Mouse (Mus musculus) kidney, embryonic 15.5 days (tissue): ENCODE results near the gene Eif5a. TPM values are rescaled to one million over a fixed set of nuclear protein-coding genes. Genes with fewer than 3 reads are reported as not detected.

ENCODE experiments used
- ATAC-seq: fragments of 200-750 bp; cut with Nextera tagmentation; replicated peaks from 2 replicates; pipeline ENCODE4 v1.8.0; 2017; ENCODE audit warnings: moderate TSS enrichment; ENCODE audit not compliant: low FRiP score
- H3K27ac ChIP-seq: fragments of 300-500 bp; sonication (generic); 2 replicates; pipeline ENCODE4 v1.5.1; 2015; ENCODE audit warnings: mild to moderate bottlenecking, inconsistent platforms
- H3K27me3 ChIP-seq: fragments of 300-500 bp; sonication (generic); 2 replicates; pipeline ENCODE4 v1.6.1; 2015; ENCODE audit warnings: inconsistent platforms
- H3K36me3 ChIP-seq: fragments of 300-500 bp; sonication (generic); 2 replicates; pipeline ENCODE4 v1.6.1; 2015; ENCODE audit warnings: inconsistent platforms
- H3K4me1 ChIP-seq: fragments of 300-500 bp; sonication (generic); 2 replicates; pipeline ENCODE4 v1.6.1; 2015; ENCODE audit warnings: inconsistent platforms
- H3K4me2 ChIP-seq: fragments of 300-500 bp; sonication (generic); 2 replicates; pipeline ENCODE4 v1.6.1; 2015; ENCODE audit warnings: moderate library complexity, mild to moderate bottlenecking, inconsistent platforms
- H3K4me3 ChIP-seq: fragments of 300-500 bp; sonication (generic); replicated peaks from 2 replicates; pipeline ENCODE4 v1.5.1; 2015; ENCODE audit warnings: mild to moderate bottlenecking, inconsistent platforms
- H3K9ac ChIP-seq: fragments of 300-500 bp; sonication (generic); 2 replicates; pipeline ENCODE4 v1.6.1; 2015; ENCODE audit warnings: mild to moderate bottlenecking, inconsistent platforms
- H3K9me3 ChIP-seq: fragments of 300-500 bp; sonication (generic); replicated peaks from 2 replicates; pipeline ENCODE4 v1.6.1; 2016; ENCODE audit warnings: inconsistent platforms
- WGBS: fragments of 180-500 bp; shearing (Covaris S2); methylation state at CpG from one replicate; pipeline ENCODE4 v1.1.7; 2015; ENCODE audit warnings: mixed read lengths; 5-methylcytosine and 5-hydroxymethylcytosine counted together
- polyA plus RNA-seq: library from polyadenylated mRNA; unstranded; fragments of >200 nt; fragmentation: Nextera tagmentation; extraction: Ambion mirVana; gene quantifications from 2 replicates; pipeline ENCODE4 v1.2.1, GENCODE M21; 2015

The Eif5a gene
- polyA plus RNA-seq, 1 experiment from 2014 or later: 1,795 TPM

DNA sequence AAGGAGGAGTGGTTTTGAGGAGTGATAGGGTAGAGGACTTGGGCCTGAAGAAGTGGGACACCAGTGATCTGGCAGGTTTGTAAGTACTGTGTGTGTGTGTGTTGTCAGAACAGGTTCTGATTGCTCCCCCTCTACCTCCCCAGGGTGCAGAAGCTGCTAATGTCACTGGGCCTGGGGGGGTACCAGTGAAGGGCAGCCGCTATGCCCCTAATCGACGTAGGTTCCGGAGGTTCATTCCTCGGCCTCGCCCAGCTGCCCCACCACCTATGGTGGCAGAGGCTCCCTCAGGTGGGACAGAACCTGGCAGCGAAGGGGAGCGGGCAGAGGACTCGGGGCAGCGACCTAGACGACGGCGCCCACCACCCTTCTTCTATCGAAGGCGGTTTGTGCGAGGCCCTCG lies 18.0 kb upstream of the Eif5a start:
- H3K4me2 ChIP-seq: no peak overlapping the region
- H3K27me3 ChIP-seq: peaks cover 33% of the 10 kb centered on the region
- peaks cover 27% of the 10 kb centered on the region for H3K36me3 ChIP-seq
- 94% methylated on average over 17 of the region's 17 CpGs for WGBS
- no peaks in the 10 kb centered on the region for H3K9me3 ChIP-seq
- H3K9ac ChIP-seq: no peak overlapping the region
- no peak overlapping the region for H3K4me3 ChIP-seq
- no peak overlapping the region for H3K27ac ChIP-seq
- ATAC-seq: no peak
- H3K4me1 ChIP-seq: peaks cover 45% of the 10 kb centered on the region

DNA sequence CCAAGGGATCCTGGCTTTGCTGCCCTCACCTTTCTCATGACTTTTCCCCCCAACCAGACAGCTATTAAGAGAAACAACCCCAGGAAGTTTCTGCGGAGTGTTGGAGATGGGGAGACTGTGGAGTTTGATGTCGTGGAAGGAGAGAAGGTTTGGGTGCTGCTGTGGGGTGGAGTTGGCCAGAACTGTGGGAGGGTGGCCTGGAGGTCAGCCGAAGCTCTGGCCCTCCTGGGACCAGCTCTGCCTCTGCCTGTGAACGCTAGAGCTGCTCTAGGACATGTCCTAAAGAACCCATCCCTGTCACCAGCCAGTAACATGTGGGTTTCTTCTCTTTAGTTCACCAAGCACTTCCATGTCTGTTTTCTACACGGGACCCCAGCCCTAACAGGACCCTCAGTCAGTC lies 17.4 kb upstream of the Eif5a start:
- peaks cover 34% of the 10 kb centered on the region for H3K27me3 ChIP-seq
- no peak for ATAC-seq
- no peak overlapping the region for H3K27ac ChIP-seq
- 54% methylated on average over 5 of the region's 5 CpGs for WGBS
- no peak overlapping the region for H3K9ac ChIP-seq
- H3K4me3 ChIP-seq: no peak overlapping the region
- no peak overlapping the region for H3K4me2 ChIP-seq
- H3K4me1 ChIP-seq: peaks cover 51% of the 10 kb centered on the region
- H3K9me3 ChIP-seq: no peaks in the 10 kb centered on the region
- H3K36me3 ChIP-seq: peaks cover 22% of the 10 kb centered on the region

DNA sequence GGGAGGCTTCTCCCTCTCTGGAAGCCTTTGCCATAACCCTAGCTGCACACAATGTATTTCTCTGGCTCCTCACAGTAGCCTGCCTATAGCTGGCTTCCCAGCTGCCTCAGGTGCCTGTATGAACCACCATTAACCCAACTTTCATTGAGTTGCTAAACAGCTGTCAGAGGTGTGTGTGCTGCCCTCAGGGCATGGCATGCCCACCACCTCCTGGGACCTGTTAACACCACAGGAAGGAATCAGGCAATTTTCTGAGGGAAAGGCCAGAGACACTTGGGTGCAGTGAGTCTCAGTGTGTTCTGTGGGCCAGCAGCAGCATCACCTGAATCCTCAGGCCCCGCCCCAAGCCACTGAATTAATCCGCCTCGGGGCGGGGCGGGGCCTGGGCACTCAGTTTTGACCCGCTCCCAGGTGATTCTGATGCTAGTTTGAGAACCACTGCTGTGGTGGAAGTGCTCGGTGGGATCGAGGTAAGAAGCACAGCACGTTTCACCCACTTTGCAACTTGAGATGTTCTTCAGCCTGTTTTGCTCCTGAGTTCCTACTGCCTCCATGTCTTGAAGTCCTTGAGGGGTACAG lies 16.7 kb upstream of the Eif5a start:
- H3K36me3 ChIP-seq: peaks cover 16% of the 10 kb centered on the region
- H3K9ac ChIP-seq: no peak overlapping the region
- H3K27me3 ChIP-seq: peaks cover 34% of the 10 kb centered on the region
- H3K9me3 ChIP-seq: no peaks in the 10 kb centered on the region
- peaks cover 54% of the 10 kb centered on the region for H3K4me1 ChIP-seq
- H3K4me2 ChIP-seq: no peak overlapping the region
- ATAC-seq: no peak
- no peak overlapping the region for H3K4me3 ChIP-seq
- 32% methylated on average over 9 of the region's 9 CpGs for WGBS
- 0 out of 2 replicates have a peak overlapping the region, but pooled peaks have one; percentile 37 for H3K27ac ChIP-seq

DNA sequence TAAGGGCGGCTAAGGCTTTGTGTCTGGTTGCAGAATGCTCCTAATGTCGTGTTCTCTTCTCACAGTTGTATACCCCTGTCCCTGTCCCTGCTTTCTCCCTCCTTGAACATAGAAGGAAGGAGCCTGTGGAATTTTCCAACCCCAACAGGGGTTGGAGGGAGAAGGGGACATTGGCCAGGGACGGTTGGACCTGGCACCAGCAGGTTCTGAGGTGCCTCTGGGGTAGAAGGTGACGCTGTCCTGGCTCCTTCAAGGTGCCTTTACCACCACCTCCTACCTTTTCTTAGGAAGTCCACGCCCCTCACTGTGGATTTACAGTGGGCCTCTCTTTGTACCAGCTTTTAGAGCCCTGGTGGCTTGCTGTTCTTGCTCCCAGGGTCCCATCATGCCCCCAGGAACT lies 16.1 kb upstream of the Eif5a start:
- peaks cover 34% of the 10 kb centered on the region for H3K27me3 ChIP-seq
- H3K4me3 ChIP-seq: no peak overlapping the region
- peaks cover 54% of the 10 kb centered on the region for H3K4me1 ChIP-seq
- WGBS: 72% methylated on average over 5 of the region's 5 CpGs
- H3K9ac ChIP-seq: no peak overlapping the region
- H3K4me2 ChIP-seq: 0 out of 2 replicates have a peak overlapping the region, but pooled peaks have one; percentile 100
- peak overlapping the region; percentile 37 for H3K27ac ChIP-seq
- peaks cover 11% of the 10 kb centered on the region for H3K36me3 ChIP-seq
- ATAC-seq: no peak
- H3K9me3 ChIP-seq: no peaks in the 10 kb centered on the region

DNA sequence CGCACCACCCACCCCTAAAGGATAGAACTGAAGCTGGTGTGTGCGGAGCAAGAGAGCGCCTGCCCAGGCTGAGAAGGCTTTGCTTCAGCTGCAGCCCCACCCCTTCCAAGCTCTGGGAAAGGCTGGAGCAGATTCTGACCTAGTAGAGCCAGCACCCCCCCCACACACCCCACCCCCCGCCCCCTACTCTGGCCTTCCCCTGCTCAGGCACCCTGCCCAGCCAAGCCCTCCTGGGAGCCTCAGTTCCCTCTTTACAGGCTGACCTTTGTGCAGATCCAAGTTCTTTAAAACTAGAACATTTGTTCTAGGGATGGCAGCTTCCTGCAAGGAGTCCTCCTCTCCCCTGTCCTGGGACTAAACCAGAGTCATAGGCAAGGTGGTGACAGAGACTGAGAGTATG lies 15.6 kb upstream of the Eif5a start:
- Histone ChIP-seq H3K4me2 (peak overlapping the region; percentile 100), H3K36me3 (peaks cover 7% of the 10 kb centered on the region; the same call in 1 of the 2 replicates), H3K4me3 (0 out of 2 replicates have a peak overlapping the region, but pooled peaks have one; percentile 57), H3K9ac (no peak overlapping the region), H3K4me1 (peaks cover 54% of the 10 kb centered on the region), H3K9me3 (no peaks in the 10 kb centered on the region), H3K27ac (peak overlapping the region; percentile 37), H3K27me3 (peaks cover 34% of the 10 kb centered on the region)
- no peak for ATAC-seq
- WGBS: 39% methylated on average over 4 of the region's 4 CpGs

DNA sequence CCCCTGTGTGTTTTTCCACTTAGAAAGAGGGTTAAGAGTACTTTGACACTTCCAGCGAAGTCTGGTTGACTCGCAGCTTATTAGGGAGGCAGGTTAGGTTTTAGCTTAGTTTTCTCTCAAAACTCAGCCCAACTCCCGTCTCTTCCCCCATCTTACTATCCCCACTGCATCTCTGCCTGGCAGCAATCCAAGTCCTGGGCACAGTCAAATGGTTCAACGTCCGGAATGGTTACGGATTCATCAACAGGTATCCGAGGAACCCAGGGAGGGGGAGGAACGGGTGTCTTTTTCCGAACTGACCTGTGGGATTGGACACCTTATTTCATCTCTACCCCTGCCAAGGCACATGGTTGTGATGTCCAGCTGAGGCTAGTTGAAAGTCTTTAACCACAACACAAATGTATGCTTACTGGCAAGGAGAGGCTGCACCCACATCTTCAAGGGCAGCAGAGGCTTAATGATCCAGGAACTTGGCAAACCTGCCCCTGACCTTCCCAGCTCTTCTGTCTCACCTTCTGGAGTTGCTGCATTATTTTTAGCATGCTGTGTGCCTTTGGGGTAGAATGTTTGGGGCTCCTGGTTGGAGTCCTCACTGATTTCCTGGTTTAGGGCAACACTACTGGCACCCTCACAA lies 15.1 kb upstream of the Eif5a start:
- WGBS: 25% methylated on average over 9 of the region's 9 CpGs
- Histone ChIP-seq H3K27ac (peak overlapping the region; percentile 11; the same call in 1 of the 2 replicates), H3K9me3 (no peaks in the 10 kb centered on the region), H3K4me3 (peak overlapping the region; percentile 57), H3K27me3 (peaks cover 34% of the 10 kb centered on the region), H3K36me3 (0 out of 2 replicates have a peak, but pooled peaks cover 7% of the 10 kb centered on the region), H3K4me2 (peak overlapping the region; percentile 100), H3K4me1 (peaks cover 54% of the 10 kb centered on the region), H3K9ac (no peak overlapping the region)
- ATAC-seq: no peak

DNA sequence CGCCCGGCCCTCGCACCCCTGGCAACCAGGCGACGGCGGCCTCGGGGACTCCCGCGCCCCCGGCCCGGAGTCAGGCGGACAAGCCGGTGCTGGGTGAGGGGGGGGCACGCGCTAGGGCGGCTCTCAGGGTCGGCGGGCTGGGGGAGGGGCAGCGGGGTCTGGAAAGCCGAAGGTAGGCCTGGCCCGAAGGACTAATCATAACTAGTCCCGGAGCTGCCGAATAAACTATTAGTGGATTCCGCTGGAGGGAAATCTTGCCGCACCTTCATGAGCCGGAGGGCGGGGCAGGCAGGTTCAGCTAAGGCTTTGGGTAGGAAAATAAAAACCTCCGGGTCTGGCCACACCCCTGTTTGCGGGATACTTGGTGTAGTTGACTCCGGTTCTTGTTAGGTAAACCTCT lies 14.4 kb upstream of the Eif5a start:
- Histone ChIP-seq H3K4me2 (peak overlapping the region; percentile 100), H3K4me3 (peak overlapping the region; percentile 57), H3K9ac (peak overlapping the region; percentile 60), H3K36me3 (0 out of 2 replicates have a peak, but pooled peaks cover 4% of the 10 kb centered on the region), H3K27me3 (peaks cover 34% of the 10 kb centered on the region), H3K4me1 (peaks cover 54% of the 10 kb centered on the region), H3K27ac (peak overlapping the region; percentile 37; the same call in 1 of the 2 replicates), H3K9me3 (no peaks in the 10 kb centered on the region)
- under 1% methylated on average over 30 of the region's 30 CpGs for WGBS
- ATAC-seq: 0 out of 2 replicates have a peak, but pooled peaks have one; percentile 7

DNA sequence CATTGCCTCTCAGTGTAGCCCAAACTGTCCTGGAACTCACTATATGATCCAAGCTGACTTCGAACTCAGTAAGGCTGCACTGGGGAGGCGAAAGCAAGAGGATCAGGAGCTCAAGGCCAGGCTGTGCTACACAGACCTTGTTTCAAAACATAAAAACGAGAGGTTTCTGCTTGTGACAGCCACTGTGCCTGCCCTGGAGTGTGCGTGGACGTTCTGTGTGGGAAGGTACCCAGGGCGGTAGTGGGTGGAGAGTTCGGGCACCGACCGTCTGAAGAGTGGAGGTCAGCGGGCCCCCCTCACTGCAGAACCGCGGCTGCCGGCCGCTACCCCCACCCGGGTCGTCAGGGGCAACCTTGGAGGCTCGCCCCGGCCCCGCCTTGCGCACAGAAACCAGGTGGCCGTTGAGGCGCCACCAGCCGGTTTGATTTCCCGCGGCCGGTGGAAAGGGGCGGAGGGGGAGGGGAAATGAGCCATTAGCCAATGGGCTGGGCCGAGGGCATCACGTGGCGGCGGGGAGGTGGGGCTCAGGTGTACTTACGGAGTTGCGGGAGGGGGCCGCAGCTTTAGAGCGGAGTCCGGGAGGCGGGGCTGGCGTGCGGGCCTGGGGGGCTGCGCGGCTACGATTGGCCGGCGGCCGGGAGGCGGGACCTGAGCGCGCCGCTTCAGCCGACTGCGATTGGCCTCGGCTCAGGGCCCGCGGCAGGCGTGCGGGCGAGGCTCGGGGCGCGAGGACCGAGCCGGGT lies 13.6 kb upstream of the Eif5a start, which contains the start of gene Ybx2:
Gene Ybx2, plus strand, starts transcription at position 660 of the 743 bp plus-strand sequence.
- Histone ChIP-seq H3K27me3 (peaks cover 34% of the 10 kb centered on the region), H3K9ac (peak within 1 kb of the TSS; percentile 60)
- 1% methylated on average over 48 of the region's 62 CpGs for WGBS

DNA sequence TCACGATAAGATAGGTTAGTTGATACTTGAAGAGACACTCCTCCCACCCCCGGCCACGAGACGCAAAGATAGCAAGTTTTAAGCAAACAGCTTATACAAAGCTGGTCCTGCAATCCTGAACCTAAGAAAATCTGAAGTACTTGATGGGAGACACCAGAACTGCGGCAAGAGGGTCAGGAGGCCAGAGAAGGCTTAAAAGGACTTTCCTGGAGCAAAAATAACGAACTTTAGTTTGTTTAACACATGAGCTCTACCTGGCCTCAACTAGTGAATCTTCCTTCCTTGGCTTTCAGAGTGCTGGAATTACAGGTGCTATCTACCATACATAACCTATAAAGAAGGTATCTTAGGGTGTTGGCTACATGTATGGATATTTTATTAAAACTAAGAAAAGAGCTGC lies 12.9 kb upstream of the Eif5a start:
- no peak for ATAC-seq
- H3K36me3 ChIP-seq: no peaks in the 10 kb centered on the region
- no peak overlapping the region for H3K9ac ChIP-seq
- H3K27ac ChIP-seq: no peak overlapping the region
- H3K9me3 ChIP-seq: no peaks in the 10 kb centered on the region
- peaks cover 34% of the 10 kb centered on the region for H3K27me3 ChIP-seq
- H3K4me1 ChIP-seq: peaks cover 54% of the 10 kb centered on the region
- peak overlapping the region; percentile 25; the same call in 1 of the 2 replicates for H3K4me3 ChIP-seq
- peak overlapping the region; percentile 100 for H3K4me2 ChIP-seq
- 14% methylated on average over 6 of the region's 6 CpGs for WGBS

More for the DNA sequence above, 13.6 kb upstream of the Eif5a start, which contains the start of gene Ybx2:
- Histone ChIP-seq H3K4me2 (peak within 1 kb of the TSS; percentile 100), H3K4me1 (peaks cover 54% of the 10 kb centered on the region), H3K27ac (peak within 1 kb of the TSS; percentile 42; the same call in 1 of the 2 replicates), H3K9me3 (no peaks in the 10 kb centered on the region), H3K36me3 (0 out of 2 replicates have a peak, but pooled peaks cover 3% of the 10 kb centered on the region), H3K4me3 (peak within 1 kb of the TSS; percentile 57)
- peak; percentile 89 for ATAC-seq

DNA sequence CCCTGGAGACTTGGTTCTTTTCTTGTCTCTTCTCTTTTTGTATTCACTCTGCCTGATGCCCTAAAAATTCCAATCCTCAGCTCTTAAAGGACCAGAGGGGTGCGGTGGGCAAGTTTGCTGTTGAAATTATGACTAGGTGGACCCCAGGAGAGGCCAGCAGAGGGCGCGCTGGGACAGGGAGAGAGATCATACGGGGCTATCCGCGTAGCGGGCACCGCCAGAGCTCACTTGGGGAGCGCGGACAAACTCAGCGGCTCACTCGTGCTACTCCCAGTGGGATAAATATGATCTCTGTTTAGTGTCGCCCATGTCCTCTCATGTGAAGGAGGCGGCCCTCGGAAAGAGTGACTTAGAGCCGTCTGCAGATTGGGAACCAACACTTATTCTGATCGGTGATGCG lies 12.4 kb upstream of the Eif5a start:
- WGBS: under 1% methylated on average over 18 of the region's 18 CpGs
- Histone ChIP-seq H3K36me3 (no peaks in the 10 kb centered on the region), H3K9ac (no peak overlapping the region), H3K27me3 (peaks cover 34% of the 10 kb centered on the region), H3K4me3 (peak overlapping the region; percentile 25), H3K9me3 (no peaks in the 10 kb centered on the region), H3K27ac (no peak overlapping the region), H3K4me1 (peaks cover 51% of the 10 kb centered on the region), H3K4me2 (peak overlapping the region; percentile 52)
- peak; percentile 47 for ATAC-seq

DNA sequence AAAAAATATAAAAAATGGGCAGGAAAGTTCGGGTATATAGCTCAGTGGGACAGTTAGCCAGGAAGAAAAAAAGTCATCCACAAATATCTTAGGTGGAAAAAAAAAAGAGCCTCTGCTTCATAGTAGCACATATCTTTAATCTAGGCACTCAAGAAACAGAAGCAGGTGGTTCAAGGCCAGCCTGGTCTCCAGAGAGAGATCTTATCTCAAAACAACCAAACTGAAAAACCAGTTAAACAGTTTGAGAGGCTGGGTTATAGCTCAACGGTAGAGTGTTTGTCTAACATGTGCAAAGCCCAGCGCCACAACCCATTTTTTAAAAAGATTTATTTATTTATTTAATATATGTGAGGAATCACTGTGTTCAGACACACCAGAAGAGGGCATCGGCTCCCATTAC lies 11.3 kb upstream of the Eif5a start:
- no peaks in the 10 kb centered on the region for H3K36me3 ChIP-seq
- H3K4me3 ChIP-seq: no peak overlapping the region
- no peak for ATAC-seq
- no peaks in the 10 kb centered on the region for H3K9me3 ChIP-seq
- no peak overlapping the region for H3K9ac ChIP-seq
- H3K27me3 ChIP-seq: peaks cover 28% of the 10 kb centered on the region
- no peak overlapping the region for H3K27ac ChIP-seq
- 73% methylated on average over 4 of the region's 4 CpGs for WGBS
- H3K4me2 ChIP-seq: no peak overlapping the region
- H3K4me1 ChIP-seq: peaks cover 41% of the 10 kb centered on the region

DNA sequence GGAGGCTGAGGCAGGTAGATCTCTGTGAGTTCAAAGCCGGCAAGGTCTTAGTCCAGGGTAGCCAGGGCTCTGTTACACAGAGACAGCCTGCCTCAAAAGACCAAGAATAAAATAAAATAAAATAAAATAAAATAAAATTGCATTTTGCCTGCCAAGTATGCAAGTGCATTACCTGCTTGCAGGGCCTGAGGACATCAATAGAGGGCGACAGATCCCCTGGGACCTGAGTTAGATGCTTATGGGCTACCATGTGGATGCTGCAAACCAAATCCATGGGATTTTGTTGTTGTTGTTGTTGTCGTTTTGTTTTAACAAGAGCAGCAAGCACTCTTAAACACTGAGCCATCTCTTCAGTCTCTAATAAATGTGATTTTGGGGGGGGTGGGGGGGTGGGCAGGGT lies 10.5 kb upstream of the Eif5a start:
- H3K4me1 ChIP-seq: peaks cover 33% of the 10 kb centered on the region
- 40% methylated on average over 3 of the region's 3 CpGs for WGBS

More for the DNA sequence above, 10.5 kb upstream of the Eif5a start:
- H3K36me3 ChIP-seq: no peaks in the 10 kb centered on the region
- H3K27ac ChIP-seq: no peak overlapping the region
- H3K4me3 ChIP-seq: no peak overlapping the region
- H3K9me3 ChIP-seq: no peaks in the 10 kb centered on the region
- peaks cover 22% of the 10 kb centered on the region; the same call in 1 of the 2 replicates for H3K27me3 ChIP-seq
- no peak overlapping the region for H3K4me2 ChIP-seq
- ATAC-seq: no peak
- H3K9ac ChIP-seq: no peak overlapping the region
